Mouse (Mus musculus) ovary, postnatal 36 days (tissue): ENCODE results near the gene Gpam.
A peak's percentile ranks its signal among the peaks of the same experiment; 100 is the strongest.
"Not testable (repeated sequence)": the region's sequence is repeated elsewhere in the genome, so short reads cannot be mapped to it uniquely, and the experiment has no call there.

Experiments used
- DNase-seq: peaks from one replicate; pipeline ENCODE4 v3.0.0; 2022; ENCODE audit warnings: low spot score, mixed read lengths

Gene Gpam

DNA sequence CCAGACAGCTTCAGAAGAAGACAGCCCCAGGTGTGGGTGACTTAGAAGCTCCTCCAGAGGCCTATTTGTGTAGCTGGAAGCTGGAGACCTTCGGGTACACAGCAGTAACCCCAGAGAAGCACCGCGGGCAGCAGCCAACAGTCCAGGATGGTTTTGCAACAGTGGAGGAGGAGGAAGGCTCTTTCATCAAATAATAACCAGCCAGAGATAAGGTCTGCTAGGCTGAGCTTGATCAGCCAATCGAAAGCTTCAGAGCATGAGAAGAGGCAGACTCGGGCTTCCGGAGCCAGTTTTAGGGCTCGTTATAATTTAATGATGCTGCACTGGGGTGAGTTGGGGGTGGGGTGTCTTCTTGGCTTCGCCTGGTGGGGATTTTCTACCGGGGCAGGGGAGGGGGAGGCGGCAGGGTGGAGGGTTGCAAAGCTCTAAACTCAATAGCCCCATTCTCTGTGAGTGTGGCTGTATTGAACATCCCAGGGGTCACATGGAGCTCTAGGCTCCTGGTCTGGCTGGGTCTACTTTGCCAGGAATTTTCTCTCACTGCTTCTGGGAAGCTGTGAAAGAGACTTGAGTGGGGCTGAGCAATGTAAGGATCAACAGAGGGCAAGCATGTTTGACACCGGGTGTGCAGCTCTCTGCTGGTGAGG, at the start of gene Gpam:
TSS of gene Gpam (minus strand) at position 167 of the 647 bp plus-strand sequence.
- DNase-seq = no peak

GRCm38 (mm10) chr19:55171585-55171984, 44.5 kb upstream of the Gpam start:
- DNase-seq = no peak

GRCm38 (mm10) chr19:55170399-55170798, 43.4 kb upstream of the Gpam start:
- DNase-seq = no peak

DNA sequence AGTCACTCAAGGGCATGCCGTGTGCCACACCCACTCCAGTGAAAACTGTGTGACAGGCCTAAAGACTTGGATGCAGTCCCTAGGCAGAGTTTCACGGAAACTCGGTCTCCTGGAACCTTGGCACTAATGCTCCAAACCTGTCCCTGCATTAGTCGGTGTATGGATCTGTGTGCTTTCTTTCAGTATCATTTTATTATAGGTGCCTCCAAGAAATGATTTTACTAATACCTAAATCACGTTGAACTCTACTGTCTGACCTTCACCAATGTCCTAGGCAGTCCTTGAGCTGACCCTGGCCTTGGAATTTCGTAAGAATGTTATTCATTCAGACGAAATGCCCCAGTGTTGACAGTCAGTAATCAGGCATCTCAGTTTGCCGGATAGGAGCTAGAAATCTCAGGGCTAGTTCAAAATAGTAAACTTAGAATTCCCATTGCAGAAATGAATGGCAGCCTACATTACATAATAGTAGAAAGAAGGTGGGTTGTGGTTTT, 42.2 kb upstream of the Gpam start:
- DNase-seq = not testable (repeated sequence)

DNA sequence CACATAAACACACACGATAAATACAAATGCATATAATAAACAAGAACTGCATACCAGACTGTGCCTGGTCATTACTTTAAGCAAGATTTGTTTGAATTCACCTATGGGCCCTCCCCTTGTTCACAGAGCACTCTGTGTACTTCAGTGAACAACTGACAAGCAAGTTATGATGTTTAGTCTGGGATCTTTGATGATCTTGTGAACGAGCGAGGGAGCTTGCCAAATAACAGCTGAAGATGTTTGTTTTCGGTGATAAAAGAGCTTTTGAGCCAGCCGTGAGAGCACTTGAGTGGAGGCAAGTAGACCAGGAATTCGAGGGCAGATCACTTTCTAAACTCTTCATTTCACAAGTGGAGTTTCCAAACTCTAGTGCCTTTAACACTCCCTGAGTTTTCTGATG, 41.3 kb upstream of the Gpam start:
- no peak for DNase-seq

- no peak for DNase-seq
These were observed 40.7 kb upstream of the Gpam start for GRCm38 (mm10) chr19:55167741-55168140.

DNA sequence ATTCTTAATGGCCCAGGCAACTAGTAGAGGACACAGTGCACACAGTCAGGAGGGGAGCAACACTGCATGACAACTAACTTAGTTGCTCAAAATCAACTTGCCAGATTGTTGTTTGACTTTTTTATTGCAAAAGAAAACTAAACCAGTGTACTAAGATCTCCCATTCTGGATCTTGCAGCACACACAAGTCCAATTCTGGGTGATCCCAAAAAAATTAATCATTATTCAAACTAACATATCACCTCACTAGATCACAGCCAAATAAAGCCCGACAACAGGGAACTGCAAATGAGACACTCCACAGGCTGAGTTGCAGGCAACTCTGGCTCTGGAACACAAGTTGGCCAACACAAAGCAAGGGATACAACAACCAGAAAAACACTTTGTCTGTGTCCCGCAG, 39.7 kb upstream of the Gpam start:
- DNase-seq = no peak

GRCm38 (mm10) chr19:55165954-55166353, 38.9 kb upstream of the Gpam start:
- DNase-seq = no peak

DNA sequence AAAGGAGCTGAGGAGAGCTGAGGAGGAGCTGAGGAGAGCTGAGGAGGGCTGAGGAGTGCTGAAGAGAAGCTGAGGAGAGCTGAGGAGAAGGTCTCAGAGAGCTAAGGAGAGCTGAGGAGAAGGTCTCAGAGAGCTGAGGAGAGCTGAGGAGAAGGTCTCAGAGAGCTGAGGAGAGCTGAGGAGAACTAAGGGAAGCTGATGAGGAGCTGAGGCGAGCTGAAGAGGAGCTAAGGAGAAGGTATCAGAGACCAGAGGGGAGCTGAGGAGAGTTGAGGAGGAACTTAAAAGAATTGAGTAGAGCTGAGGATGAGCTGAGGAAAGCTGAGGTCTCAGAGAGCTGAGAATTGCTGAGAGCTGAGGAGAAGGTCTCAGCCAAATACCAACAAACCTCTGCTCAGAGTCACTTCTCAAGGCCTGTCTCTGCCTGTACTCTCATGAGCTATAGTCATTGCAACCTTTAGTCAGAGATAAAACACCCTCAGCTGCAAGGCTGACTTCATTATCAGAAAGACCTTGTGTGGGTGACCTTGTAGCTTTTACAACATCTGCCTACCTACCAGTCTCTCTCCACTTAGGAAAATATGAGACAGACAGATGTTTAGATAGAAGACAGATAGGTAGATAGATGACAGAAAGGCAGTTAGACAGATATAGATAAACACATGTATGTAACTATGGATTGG, 38.3 kb upstream of the Gpam start:
- no peak for DNase-seq

- no peak for DNase-seq
These were observed 37.1 kb upstream of the Gpam start for GRCm38 (mm10) chr19:55164162-55164561.

DNA sequence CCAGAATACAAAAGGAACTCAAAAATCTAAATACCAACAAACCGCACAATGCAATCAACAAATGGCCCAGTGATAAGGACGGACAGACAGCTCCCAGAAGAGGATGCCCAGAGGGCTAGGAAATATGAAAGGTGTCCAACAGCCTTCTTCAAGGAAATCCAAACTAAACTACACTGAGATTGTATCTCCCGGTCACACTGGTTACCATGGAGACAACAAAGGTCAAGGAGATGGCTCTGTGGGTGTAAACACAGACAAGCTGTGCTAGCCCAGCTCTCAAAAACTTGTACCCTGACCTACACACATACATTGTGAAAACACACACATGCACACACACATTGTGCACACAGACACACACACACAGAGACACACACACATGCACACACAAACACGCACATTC, 35.2 kb upstream of the Gpam start:
- no peak for DNase-seq

- DNase-seq = no peak
These were observed 32.8 kb upstream of the Gpam start for GRCm38 (mm10) chr19:55159826-55160225.

DNA sequence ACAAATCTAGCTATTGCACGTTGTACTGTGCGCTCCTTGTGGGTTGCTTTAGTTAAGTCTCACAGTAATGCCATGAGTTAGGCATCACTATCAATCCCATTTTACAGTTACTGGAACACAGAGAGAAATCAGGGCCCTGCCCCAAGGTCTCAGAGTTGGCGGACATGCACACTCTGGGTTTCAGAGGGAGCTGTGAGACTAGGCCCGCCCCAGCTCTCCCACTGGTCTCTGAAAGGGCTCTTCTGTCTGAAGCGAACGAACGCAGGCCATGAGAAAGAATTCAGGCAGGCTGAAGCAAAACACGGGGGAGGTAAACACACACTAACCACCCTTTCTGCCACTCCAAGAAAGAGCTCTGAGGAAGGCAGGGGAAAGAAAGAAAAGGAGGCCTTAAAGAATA, 31.6 kb upstream of the Gpam start:
- peak; percentile 69 for DNase-seq

DNA sequence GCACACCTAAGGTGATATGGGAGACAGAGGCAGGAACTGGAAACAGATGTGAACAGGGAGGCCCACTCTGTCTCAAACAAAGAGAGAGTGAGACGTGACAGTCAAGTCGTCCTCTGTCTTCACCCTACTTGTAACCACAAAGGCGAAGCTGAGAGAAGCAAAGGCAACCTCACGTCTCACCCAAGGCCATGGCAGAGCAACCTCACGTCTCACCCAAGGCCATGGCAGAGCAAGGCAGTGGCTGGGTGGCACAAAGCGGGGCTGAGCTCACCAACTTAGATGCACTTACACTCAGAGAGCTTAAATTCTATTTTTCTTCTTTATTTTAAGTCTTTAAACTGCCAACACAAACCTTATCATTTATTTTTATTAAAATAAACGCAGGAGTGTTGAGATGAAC, 30.0 kb upstream of the Gpam start:
- DNase-seq = no peak

DNA sequence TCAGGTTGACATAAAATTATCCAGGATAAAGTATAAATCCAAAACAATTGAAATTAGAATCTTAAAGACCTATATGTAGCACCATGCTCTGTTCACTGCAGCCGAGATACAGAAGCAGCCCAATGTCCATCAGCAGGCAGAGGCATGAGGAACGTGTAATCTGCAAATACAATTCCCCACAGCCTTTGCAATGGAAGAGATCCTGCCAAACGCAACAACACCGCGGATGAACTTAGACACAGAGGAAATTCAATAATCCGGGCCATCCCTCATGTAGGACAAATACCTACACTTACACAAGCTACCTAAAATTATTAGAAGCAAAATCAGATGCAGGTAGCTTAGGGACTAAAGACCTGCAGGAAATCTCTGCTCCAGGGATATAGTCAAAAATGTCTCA, 25.9 kb upstream of the Gpam start:
- no peak for DNase-seq

DNA sequence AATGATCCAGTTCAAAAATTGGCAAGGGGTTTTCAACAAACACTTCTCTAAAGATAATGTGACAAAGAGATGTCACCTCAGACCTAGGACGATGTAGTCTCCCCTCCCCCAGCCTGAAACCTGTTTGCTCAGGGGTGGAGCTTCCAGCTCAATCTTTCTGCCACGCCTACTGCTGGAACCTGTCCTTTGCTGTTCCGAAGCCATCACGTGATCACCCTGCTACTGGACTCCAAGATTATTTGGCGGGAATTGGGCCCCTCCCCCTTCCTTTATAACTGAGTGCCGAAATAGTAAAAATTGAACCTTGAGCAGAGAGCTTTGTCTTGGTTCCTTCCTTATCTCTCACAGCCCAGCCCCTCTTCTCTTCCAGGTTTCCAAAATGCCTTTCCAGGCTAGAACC, 25.2 kb upstream of the Gpam start:
- DNase-seq = not testable (repeated sequence)

DNA sequence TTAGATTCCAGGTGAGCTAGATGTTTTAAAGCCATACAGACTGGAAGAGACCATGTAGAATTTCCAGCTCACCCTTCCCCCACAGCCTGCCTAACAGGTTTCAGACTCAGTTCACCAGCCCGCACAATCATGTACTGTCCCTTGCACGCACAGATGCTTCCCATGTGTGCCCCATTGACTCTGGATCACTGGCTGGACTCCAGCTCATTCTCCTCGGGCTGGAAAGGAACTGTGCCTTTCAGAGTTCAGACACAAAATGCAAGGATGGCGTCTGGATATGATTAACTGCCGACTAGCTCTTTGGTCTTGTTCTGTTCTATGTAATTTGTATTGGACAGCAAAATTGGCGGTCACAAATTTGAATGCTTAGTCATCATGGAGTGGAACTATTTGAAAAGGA, 22.6 kb upstream of the Gpam start:
- no peak for DNase-seq

DNA sequence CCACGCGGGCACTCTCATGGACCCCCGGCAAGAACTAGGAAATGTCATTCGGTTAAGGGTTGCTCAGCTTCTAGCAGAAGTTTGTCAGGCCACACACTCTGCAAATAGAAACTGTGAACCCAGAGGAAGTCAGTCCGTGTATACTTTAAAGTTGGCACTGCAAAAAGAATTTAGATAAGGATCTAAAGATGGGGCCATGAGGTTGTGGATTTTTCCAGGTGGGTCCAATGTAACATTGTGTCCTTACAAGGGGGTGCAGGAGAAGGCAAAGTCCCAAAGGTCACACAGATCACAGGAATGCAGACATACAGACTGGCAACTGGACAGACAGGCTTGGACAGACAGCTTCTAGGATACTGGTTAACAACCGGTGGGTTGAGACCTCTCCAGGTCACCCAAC, 21.1 kb upstream of the Gpam start:
- no peak for DNase-seq

DNA sequence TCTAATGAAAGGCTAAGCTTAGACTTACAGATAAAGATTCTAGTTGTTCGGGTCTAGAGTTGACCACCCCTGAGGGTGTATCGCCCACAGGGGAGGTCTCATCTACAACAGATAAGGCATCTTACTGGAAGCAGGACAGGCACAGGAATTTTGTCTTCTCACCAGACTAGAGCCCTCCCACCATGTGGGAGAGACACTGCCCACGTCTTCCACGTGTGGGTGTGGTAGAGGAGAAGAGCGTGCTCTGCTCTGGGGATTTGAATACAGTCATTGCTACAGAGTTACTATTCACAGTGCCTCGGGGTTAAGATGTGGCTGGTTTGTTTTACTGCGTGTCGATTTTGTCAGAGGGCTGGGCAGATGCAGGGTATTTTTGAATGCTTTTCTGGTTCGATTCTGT, 20.5 kb upstream of the Gpam start:
- DNase-seq = no peak

GRCm38 (mm10) chr19:55145136-55145535, 18.1 kb upstream of the Gpam start:
- DNase-seq = no peak

DNA sequence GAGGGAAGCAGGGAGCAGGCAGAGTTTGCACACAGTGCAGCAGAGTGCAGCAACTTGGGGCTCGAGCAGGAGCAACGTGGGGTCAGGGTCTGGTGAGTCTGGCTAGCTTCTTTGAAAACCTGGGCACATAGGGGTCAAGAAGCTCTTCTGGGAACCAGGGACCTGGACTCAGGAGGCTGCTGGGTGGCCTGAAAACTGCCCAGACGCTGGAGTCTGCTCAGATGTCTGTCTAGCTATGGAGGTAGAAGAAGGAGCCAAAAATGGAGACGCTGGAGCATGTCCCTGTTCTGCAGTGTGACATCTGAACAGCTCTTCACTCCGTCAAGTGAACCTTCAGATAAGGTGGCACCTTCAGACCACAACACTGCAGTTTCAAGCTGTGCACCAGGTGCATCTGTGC, 17.7 kb upstream of the Gpam start:
- DNase-seq = no peak

- DNase-seq = no peak
These were observed 16.6 kb upstream of the Gpam start for GRCm38 (mm10) chr19:55143391-55144300.

DNA sequence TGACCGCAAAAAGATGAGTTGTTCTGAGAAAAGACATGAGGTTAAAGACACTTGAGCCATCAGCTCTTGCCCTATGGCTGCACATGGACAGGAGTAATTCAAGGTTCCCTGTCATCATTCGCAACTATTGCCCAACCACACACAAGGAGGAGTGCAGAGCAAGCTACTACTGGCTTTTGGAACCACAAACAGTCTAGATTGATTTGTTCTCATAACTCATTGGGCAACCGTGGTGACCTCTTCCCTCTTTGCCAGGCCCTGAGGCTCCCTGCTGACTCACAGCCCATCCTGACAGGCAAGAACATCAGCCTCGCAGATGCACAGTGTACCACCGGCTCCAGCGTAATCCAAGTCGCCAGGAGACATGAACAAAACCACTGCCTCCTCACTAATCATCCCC, 12.3 kb upstream of the Gpam start:
- no peak for DNase-seq
